Mouse (Mus musculus) CH12.LX (cell line): Measurements from ENCODE around the gene Iscu. TPM values are rescaled to one million over a fixed set of nuclear protein-coding genes. Genes with fewer than 3 reads are reported as not detected.

ENCODE experiments used
- DNase-seq: peaks from one replicate; pipeline ENCODE4 v3.0.0-alpha.2; 2013; ENCODE audit errors: extremely low read depth
- H3K27ac ChIP-seq: 2 replicates; pipeline ENCODE4 v1.5.1; 2012; ENCODE audit warnings: low read depth, mild to moderate bottlenecking, control low read depth, moderate library complexity; ENCODE audit not compliant: insufficient read depth
- H3K27me3 ChIP-seq: replicated peaks from 2 replicates; pipeline ENCODE3; 2012; ENCODE audit warnings: inconsistent platforms
- H3K36me3 ChIP-seq, 2 experiments: replicated peaks in 1 of 2; 2 replicates each; pipeline versions ENCODE3 to v1.6.1; 2012; ENCODE audit warnings: inconsistent platforms in 1 of 2, low read length in 1 of 2, mild to moderate bottlenecking in 1 of 2, mixed read lengths in 1 of 2, moderate library complexity in 1 of 2; ENCODE audit not compliant: control insufficient read depth in 1 of 2, insufficient read depth in 1 of 2
- H3K4me1 ChIP-seq, 2 experiments: 2 replicates each; pipeline ENCODE4 v1.6.1; 2012; ENCODE audit warnings: inconsistent platforms in 1 of 2, moderate library complexity in 1 of 2; ENCODE audit not compliant: insufficient read depth in 2 of 2, control insufficient read depth in 1 of 2
- H3K4me2 ChIP-seq: 2 replicates; pipeline ENCODE4 v1.6.1; 2012; ENCODE audit warnings: low read depth, mild to moderate bottlenecking, control low read depth; ENCODE audit not compliant: poor library complexity, insufficient read depth, severe bottlenecking
- H3K4me3 ChIP-seq, 3 experiments: fragments of 150-350 bp in 1 of 3; sonication (generic) in 1 of 3; replicated peaks in 1 of 3; 2 replicates each; pipeline versions ENCODE3 to v1.5.1; 2011 to 2012; ENCODE audit warnings: low read depth in 2 of 3, low read length in 2 of 3, mild to moderate bottlenecking in 2 of 3, moderate library complexity in 2 of 3, control low read depth in 1 of 3, improper control_type of control experiment in 1 of 3, inconsistent platforms in 1 of 3, mixed read lengths in 1 of 3; ENCODE audit not compliant: poor library complexity in 1 of 3
- H3K79me2 ChIP-seq: replicated peaks from 2 replicates; pipeline ENCODE4 v1.6.1; 2012; ENCODE audit warnings: mild to moderate bottlenecking, moderate library complexity; ENCODE audit not compliant: control insufficient read depth, poor library complexity, insufficient read depth, severe bottlenecking; ENCODE audit errors: extremely low read depth
- H3K9ac ChIP-seq: 2 replicates; pipeline ENCODE4 v1.6.1; 2012; ENCODE audit warnings: low read depth, mild to moderate bottlenecking, control low read depth, moderate library complexity; ENCODE audit not compliant: insufficient read depth
- H3K9me3 ChIP-seq: replicated peaks from 2 replicates; pipeline ENCODE3; 2012; ENCODE audit warnings: low read length, inconsistent platforms, mixed read lengths
- BHLHE40 ChIP-seq: IDR thresholded peaks from 2 replicates; pipeline ENCODE4 v1.6.1; 2011; ENCODE audit warnings: mild to moderate bottlenecking, low read depth, low read length, improper control_type of control experiment
- CHD1 ChIP-seq: IDR thresholded peaks from 2 replicates; pipeline ENCODE4 v1.6.1; 2012; ENCODE audit warnings: low read depth, low read length, improper control_type of control experiment, inconsistent platforms
- CHD2 ChIP-seq: IDR thresholded peaks from 2 replicates; pipeline ENCODE4 v1.6.1; 2011; ENCODE audit warnings: low read length, improper control_type of control experiment
- E2F4 ChIP-seq: IDR thresholded peaks from 2 replicates; pipeline ENCODE4 v1.6.1; 2011; ENCODE audit warnings: low read depth, low read length, improper control_type of control experiment; ENCODE audit not compliant: insufficient replicate concordance
- ELF1 ChIP-seq: IDR thresholded peaks from 2 replicates; pipeline ENCODE4 v1.6.1; 2014; ENCODE audit warnings: low read depth, mild to moderate bottlenecking, inconsistent platforms, low read length, improper control_type of control experiment
- EP300 ChIP-seq: IDR thresholded peaks from 2 replicates; pipeline ENCODE4 v1.6.1; 2011; ENCODE audit warnings: low read length, improper control_type of control experiment
- ETS1 ChIP-seq: conservative IDR thresholded peaks from 2 replicates; pipeline ENCODE4 v1.6.1; 2012; ENCODE audit warnings: low read depth, mild to moderate bottlenecking, inconsistent platforms, low read length, improper control_type of control experiment, moderate library complexity
- GABPA ChIP-seq: IDR thresholded peaks from 2 replicates; pipeline ENCODE4 v1.6.1; 2012; ENCODE audit warnings: low read depth, low read length, improper control_type of control experiment, inconsistent platforms; ENCODE audit not compliant: insufficient replicate concordance
- IRF4 ChIP-seq: IDR thresholded peaks from 2 replicates; pipeline ENCODE4 v1.6.1; 2014; ENCODE audit warnings: low read depth, mild to moderate bottlenecking, inconsistent platforms, low read length, improper control_type of control experiment
- JUN ChIP-seq: IDR thresholded peaks from 2 replicates; pipeline ENCODE4 v1.6.1; 2011; ENCODE audit warnings: low read depth, mild to moderate bottlenecking, low read length, improper control_type of control experiment, moderate library complexity; ENCODE audit not compliant: insufficient read depth
- MAFK ChIP-seq: IDR thresholded peaks from 2 replicates; pipeline ENCODE4 v1.6.1; 2011; ENCODE audit warnings: low read length, improper control_type of control experiment; ENCODE audit not compliant: insufficient replicate concordance
- MAZ ChIP-seq: IDR thresholded peaks from 2 replicates; pipeline ENCODE4 v1.6.1; 2012; ENCODE audit warnings: low read depth, mild to moderate bottlenecking, inconsistent platforms, low read length, improper control_type of control experiment, moderate library complexity
- MEF2A ChIP-seq: IDR thresholded peaks from 2 replicates; pipeline ENCODE4 v1.6.1; 2014; ENCODE audit warnings: low read depth, mild to moderate bottlenecking, inconsistent platforms, low read length, improper control_type of control experiment, borderline replicate concordance
- MXI1 ChIP-seq: IDR thresholded peaks from 2 replicates; pipeline ENCODE4 v1.6.1; 2011; ENCODE audit warnings: mild to moderate bottlenecking, low read depth, low read length, improper control_type of control experiment
- MYC ChIP-seq: IDR thresholded peaks from 2 replicates; pipeline ENCODE4 v1.6.1; 2011; ENCODE audit warnings: low read depth, mild to moderate bottlenecking, improper control_type of control experiment, low read length
- NELFE ChIP-seq: IDR thresholded peaks from 2 replicates; pipeline ENCODE4 v1.6.1; 2011; ENCODE audit warnings: low read depth, low read length, improper control_type of control experiment
- RAD21 ChIP-seq: IDR thresholded peaks from 2 replicates; pipeline ENCODE4 v1.6.1; 2011; ENCODE audit warnings: low read depth, mild to moderate bottlenecking, low read length, improper control_type of control experiment, moderate library complexity
- SMC3 ChIP-seq: IDR thresholded peaks from 2 replicates; pipeline ENCODE4 v1.6.1; 2011; ENCODE audit warnings: low read depth, low read length, improper control_type of control experiment
- TBP ChIP-seq: conservative IDR thresholded peaks from 2 replicates; pipeline ENCODE4 v1.6.1; 2011; ENCODE audit warnings: low read depth, low read length, improper control_type of control experiment
- TCF12 ChIP-seq: IDR thresholded peaks from 2 replicates; pipeline ENCODE4 v1.6.1; 2014; ENCODE audit warnings: low read depth, mild to moderate bottlenecking, inconsistent platforms, low read length, improper control_type of control experiment
- USF2 ChIP-seq: conservative IDR thresholded peaks from 2 replicates; pipeline ENCODE4 v1.6.1; 2011; ENCODE audit warnings: low read depth, low read length, improper control_type of control experiment
- ZKSCAN1 ChIP-seq: IDR thresholded peaks from 2 replicates; pipeline ENCODE4 v1.6.1; 2012; ENCODE audit warnings: low read depth, inconsistent platforms, low read length, improper control_type of control experiment, borderline replicate concordance
- dilution Hi-C: fragments of 300-500 bp; cut with MboI; formaldehyde crosslinking; loops from 2 replicates; pipeline ENCODE4 v1.14.3; 2020; ENCODE audit warnings: low sequenced_read_pairs; ENCODE audit not compliant: extremely low pct_unique_long_range_greater_than_20kb, extremely low pct_ligation_motif_present
- in situ Hi-C: fragments of 300-500 bp; cut with MboI; formaldehyde crosslinking; loops from 3 replicates; pipeline ENCODE4 v1.14.3; 2019; ENCODE audit warnings: low sequenced_read_pairs, low pct_ligation_motif_present, low pct_unique_long_range_greater_than_20kb, mixed read lengths
- polyA plus RNA-seq: library from polyadenylated mRNA; unstranded; fragments of >175 nt; gene quantifications from 2 replicates; pipeline ENCODE4 v1.2.1, GENCODE M21; 2012; ENCODE audit warnings: low read depth; ENCODE audit not compliant: insufficient read length
- total RNA-seq, 2 experiments: library from RNA; depleted of rRNA; stranded (reverse); fragments of 300-350 nt in 1 of 2; fragments of >200 nt in 1 of 2; gene quantifications; 2 replicates each; pipeline ENCODE4 v1.2.3; 2012 to 2014

Iscu gene
- total and polyA plus RNA-seq, 3 experiments: 72.1 to 86.7 (median 79.3) TPM

GRCm38 (mm10) chr5:113773664-113774063, 1.1 kb downstream of the Iscu start (continued):
- TF ChIP-seq MXI1: peak; percentile 86
- no peak for TF ChIP-seq E2F4
- TF ChIP-seq RAD21: no peak; the same call in none of the 2 replicates
- TF ChIP-seq ZKSCAN1: no peak
- no peak for TF ChIP-seq TCF12
- no peak for TF ChIP-seq USF2
- TF ChIP-seq ETS1: peak; percentile 61; the same call in 1 of the 2 replicates
- peak; percentile 65 for TF ChIP-seq BHLHE40
- no peak for TF ChIP-seq GABPA
- TF ChIP-seq EP300: peak; percentile 57; the same call in 1 of the 2 replicates
- TF ChIP-seq MYC: 0 out of 2 replicates have a peak, but pooled peaks have one; percentile 37
- TF ChIP-seq MAZ: peak; percentile 82
- TF ChIP-seq JUN: peak; percentile 35; the same call in 1 of the 2 replicates
- no peak for TF ChIP-seq CHD1
- TF ChIP-seq TBP: no peak
- TF ChIP-seq ELF1: no peak
- TF ChIP-seq IRF4: peak; percentile 75
- peak; percentile 100 for TF ChIP-seq SMC3
- TF ChIP-seq NELFE: peak; percentile 70
- peak; percentile 28; the same call in 1 of the 2 replicates for TF ChIP-seq CHD2

GRCm38 (mm10) chr5:113775585-113775984, 3.0 kb downstream of the Iscu start:
- in situ Hi-C loops: loop anchor here (5.0 to 10.0 kb wide), 2 partner anchors 37 to 59 kb away; partner anchors contain the start of gene Selplg
- Histone ChIP-seq H3K27ac (peak overlapping the region; percentile 95), H3K79me2 (peaks cover 22% of the 10 kb centered on the region), H3K36me3 (peaks cover 21 to 42% of the 10 kb centered on the region in 2 experiments), H3K4me3 (peak overlapping the region in 1 of 3 experiments; percentile 6), H3K9me3 (no peaks in the 10 kb centered on the region), H3K4me1 (peaks cover 33 to 57% of the 10 kb centered on the region in 2 experiments), H3K9ac (no peak overlapping the region), H3K4me2 (no peak overlapping the region), H3K27me3 (no peaks in the 10 kb centered on the region)
- dilution Hi-C loops: no loop called here
- TF ChIP-seq RAD21 (no peak), MEF2A (no peak), MAFK (no peak), BHLHE40 (no peak)
- DNase-seq: peak; percentile 51
